Mouse (Mus musculus): ENCODE data around the gene Bcas2.

DNA sequence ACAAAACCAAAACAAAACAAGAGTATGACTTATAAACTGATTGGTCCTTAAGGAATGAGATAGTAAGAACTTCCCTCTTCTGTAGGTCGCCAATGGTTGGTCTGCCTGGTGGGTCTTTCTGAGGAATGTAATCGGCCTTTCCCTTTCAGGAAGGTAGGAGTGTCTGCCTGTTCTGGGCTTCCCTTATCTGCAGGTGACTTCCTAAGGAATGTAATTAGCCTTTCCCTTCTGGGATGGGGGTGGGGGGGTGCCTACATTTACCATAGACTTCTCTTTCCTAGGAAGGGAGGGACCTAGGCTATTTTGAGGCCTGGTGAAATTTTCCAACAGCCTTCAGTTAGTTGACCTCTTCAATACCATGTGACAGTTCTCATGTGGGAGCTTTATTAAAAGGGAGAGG lies 39.6 kb downstream of the Bcas2 start:
- no peak for TF ChIP-seq CTCF (IDR thresholded peaks at IDR 0.05; ENCODE audit: low read depth)
- no peak for TF ChIP-seq EP300 (IDR thresholded peaks at IDR 0.05; ENCODE audit: low read depth)
